Mouse (Mus musculus) liver, embryonic 14.5 days (tissue): ENCODE results near the gene Rps4x.
A peak's percentile ranks its signal among the peaks of the same experiment; 100 is the strongest.
"Not testable (repeated sequence)": the region's sequence is repeated elsewhere in the genome, so short reads cannot be mapped to it uniquely, and the experiment has no call there.

ENCODE experiments used
- CTCF ChIP-seq: IDR thresholded peaks from 2 replicates; pipeline ENCODE4 v1.5.1; 2016; ENCODE audit warnings: antibody characterized with exemption, low read depth, control low read depth
- EP300 ChIP-seq: IDR thresholded peaks from 2 replicates; pipeline ENCODE4 v1.6.1; 2016; ENCODE audit warnings: antibody characterized with exemption, low read depth

DNA sequence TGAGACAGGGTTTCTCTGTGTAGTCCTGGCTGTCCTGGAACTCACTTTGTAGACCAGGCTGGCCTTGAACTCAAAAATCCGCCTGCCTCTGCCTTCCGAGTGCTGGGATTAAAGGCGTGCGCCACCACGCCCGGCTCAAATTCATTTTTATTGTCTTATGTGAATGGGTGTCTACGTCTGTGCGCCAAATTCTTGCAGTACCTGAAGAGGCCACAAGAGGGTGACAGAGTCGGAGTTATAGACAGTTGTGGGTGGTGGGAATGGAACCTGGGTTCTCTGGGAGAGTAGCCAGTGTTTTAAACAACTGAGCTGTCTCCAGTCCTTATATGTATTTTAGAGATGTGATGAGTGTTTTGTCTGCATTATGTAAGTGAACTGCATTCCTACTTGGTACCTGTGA lies 26.2 kb upstream of the Rps4x start:
- TF ChIP-seq CTCF: peak; percentile 70
- TF ChIP-seq EP300: not testable (repeated sequence)
